Mouse (Mus musculus): ENCODE results near the gene Cnmd.

- TF ChIP-seq CTCF (IDR thresholded peaks at IDR 0.05; ENCODE audit: low read depth) (no peak), EP300 (IDR thresholded peaks at IDR 0.05; ENCODE audit: low read depth) (no peak)
Observed at GRCm38 (mm10) chr14:79672567-79672966, 10.6 kb upstream of the Cnmd start.

Measured in liver, postnatal 0 days (tissue).